Mouse (Mus musculus) embryonic facial prominence, embryonic 14.5 days (tissue): ENCODE results near the gene Tnnc2. TPM values are rescaled to one million over a fixed set of nuclear protein-coding genes. Genes with fewer than 3 reads are reported as not detected.
A peak's percentile ranks its signal among the peaks of the same experiment; 100 is the strongest.

ENCODE experiments used
- ATAC-seq: fragments of 200-750 bp; cut with Nextera tagmentation; 2 replicates; pipeline ENCODE4 v1.8.0; 2017; ENCODE audit warnings: low read depth, moderate number of reproducible peaks, moderate TSS enrichment
- DNase-seq: peaks from one replicate; pipeline ENCODE4 v3.0.0-alpha.2; 2015; ENCODE audit warnings: low spot score
- H3K27ac ChIP-seq: fragments of 300-500 bp; sonication (generic); replicated peaks from 2 replicates; pipeline ENCODE4 v1.5.1; 2014; ENCODE audit warnings: low read depth, mild to moderate bottlenecking, low read length, moderate library complexity
- H3K27me3 ChIP-seq: fragments of 300-500 bp; sonication (generic); replicated peaks from 2 replicates; pipeline ENCODE4 v1.6.1; 2014; ENCODE audit warnings: low read length; ENCODE audit not compliant: control insufficient read depth, insufficient read depth
- H3K36me3 ChIP-seq: fragments of 300-500 bp; sonication (generic); 2 replicates; pipeline ENCODE4 v1.6.1; 2014; ENCODE audit warnings: low read length, mixed read lengths; ENCODE audit not compliant: control insufficient read depth, insufficient read depth
- H3K4me1 ChIP-seq: fragments of 300-500 bp; sonication (generic); 2 replicates; pipeline ENCODE4 v1.6.1; 2014; ENCODE audit warnings: antibody characterized with exemption, low read length; ENCODE audit not compliant: control insufficient read depth, insufficient read depth
- H3K4me2 ChIP-seq: fragments of 300-500 bp; sonication (generic); 2 replicates; pipeline ENCODE4 v1.6.1; 2014; ENCODE audit warnings: low read depth, mild to moderate bottlenecking, low read length, moderate library complexity, mixed read lengths
- H3K4me3 ChIP-seq: fragments of 300-500 bp; sonication (generic); 2 replicates; pipeline ENCODE4 v1.5.1; 2014; ENCODE audit warnings: low read depth, mild to moderate bottlenecking, low read length
- H3K9ac ChIP-seq: fragments of 300-500 bp; sonication (generic); 2 replicates; pipeline ENCODE4 v1.6.1; 2014; ENCODE audit warnings: low read depth, mild to moderate bottlenecking, low read length, moderate library complexity, mixed read lengths
- H3K9me3 ChIP-seq: fragments of 300-500 bp; sonication (generic); 2 replicates; pipeline ENCODE4 v1.6.1; 2016; ENCODE audit warnings: low read length; ENCODE audit not compliant: control insufficient read depth
- WGBS: fragments of 180-500 bp; shearing (Covaris S2); extraction: QIAGEN DNeasy Blood & Tissue Kit; methylation state at CpG from one replicate; pipeline ENCODE4 v1.1.7; 2014; 5-methylcytosine and 5-hydroxymethylcytosine counted together
- polyA plus RNA-seq: library from polyadenylated mRNA; unstranded; fragments of >200 nt; fragmentation: Nextera tagmentation; extraction: Ambion mirVana; gene quantifications from 2 replicates; pipeline ENCODE4 v1.2.1, GENCODE M21; 2014

Tnnc2 gene
- polyA plus RNA-seq, 1 experiment from 2014 or later: 1,279 TPM

- no peak overlapping the region for H3K4me3 ChIP-seq
- no peak overlapping the region for H3K4me2 ChIP-seq
- ATAC-seq (no peak), DNase-seq (no peak)
- no peaks in the 10 kb centered on the region for H3K27me3 ChIP-seq
- H3K4me1 ChIP-seq: peaks cover 9% of the 10 kb centered on the region; the same call in 1 of the 2 replicates
- H3K27ac ChIP-seq: no peak overlapping the region
- H3K36me3 ChIP-seq: peaks cover 15% of the 10 kb centered on the region
- no peaks in the 10 kb centered on the region for H3K9me3 ChIP-seq
- no peak overlapping the region for H3K9ac ChIP-seq
- 85% methylated on average over 6 of the region's 6 CpGs for WGBS
Measured at GRCm38 (mm10) chr2:164776130-164776529, 3.6 kb downstream of the Tnnc2 start.

DNA sequence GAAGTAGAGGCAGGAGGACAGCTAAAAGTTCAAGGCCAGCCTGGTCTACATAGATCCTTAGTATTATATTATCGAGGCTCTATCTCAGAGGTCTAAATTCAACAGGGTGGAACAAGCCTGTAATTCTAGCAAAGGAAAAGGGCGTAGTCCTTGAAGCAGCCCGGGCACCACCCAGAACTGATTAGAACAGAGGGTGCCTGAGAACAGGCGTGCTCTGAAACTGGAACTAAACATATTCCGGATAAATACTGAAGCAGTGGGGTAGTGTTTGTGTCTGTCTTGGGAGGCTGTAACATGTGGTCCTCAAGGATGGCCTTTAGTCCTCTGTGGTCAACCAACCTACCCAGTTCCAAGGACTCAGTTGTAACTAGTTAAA, 5.8 kb downstream of the Tnnc2 start:
- Histone ChIP-seq H3K4me1 (peaks cover 18% of the 10 kb centered on the region; the same call in 1 of the 2 replicates), H3K4me3 (no peak overlapping the region), H3K36me3 (peaks cover 15% of the 10 kb centered on the region), H3K27ac (no peak overlapping the region), H3K27me3 (no peaks in the 10 kb centered on the region), H3K9ac (no peak overlapping the region), H3K4me2 (no peak overlapping the region), H3K9me3 (no peaks in the 10 kb centered on the region)
- ATAC-seq (no peak), DNase-seq (no peak)
- 83% methylated on average over 5 of the region's 5 CpGs for WGBS

GRCm38 (mm10) chr2:164773229-164773988, 6.4 kb downstream of the Tnnc2 start:
- no peak overlapping the region for H3K4me2 ChIP-seq
- WGBS: 79% methylated on average over 14 of the region's 14 CpGs
- no peak for DNase-seq
- peaks cover 15% of the 10 kb centered on the region for H3K36me3 ChIP-seq
- no peaks in the 10 kb centered on the region for H3K27me3 ChIP-seq
- H3K9me3 ChIP-seq: no peaks in the 10 kb centered on the region
- H3K9ac ChIP-seq: no peak overlapping the region
- H3K27ac ChIP-seq: no peak overlapping the region
- peaks cover 18% of the 10 kb centered on the region; the same call in 1 of the 2 replicates for H3K4me1 ChIP-seq
- H3K4me3 ChIP-seq: no peak overlapping the region
- ATAC-seq: no peak

GRCm38 (mm10) chr2:164771123-164771522, 8.6 kb downstream of the Tnnc2 start:
- peaks cover 34% of the 10 kb centered on the region for H3K36me3 ChIP-seq
- no peaks in the 10 kb centered on the region for H3K9me3 ChIP-seq
- H3K4me2 ChIP-seq: peak overlapping the region; percentile 93
- WGBS: 74% methylated on average over 8 of the region's 8 CpGs
- H3K27me3 ChIP-seq: no peaks in the 10 kb centered on the region
- H3K4me3 ChIP-seq: peak overlapping the region; percentile 93
- peaks cover 18% of the 10 kb centered on the region; the same call in 1 of the 2 replicates for H3K4me1 ChIP-seq
- no peak overlapping the region for H3K27ac ChIP-seq
- peak overlapping the region; percentile 82 for H3K9ac ChIP-seq
- DNase-seq (no peak), ATAC-seq (no peak)

DNA sequence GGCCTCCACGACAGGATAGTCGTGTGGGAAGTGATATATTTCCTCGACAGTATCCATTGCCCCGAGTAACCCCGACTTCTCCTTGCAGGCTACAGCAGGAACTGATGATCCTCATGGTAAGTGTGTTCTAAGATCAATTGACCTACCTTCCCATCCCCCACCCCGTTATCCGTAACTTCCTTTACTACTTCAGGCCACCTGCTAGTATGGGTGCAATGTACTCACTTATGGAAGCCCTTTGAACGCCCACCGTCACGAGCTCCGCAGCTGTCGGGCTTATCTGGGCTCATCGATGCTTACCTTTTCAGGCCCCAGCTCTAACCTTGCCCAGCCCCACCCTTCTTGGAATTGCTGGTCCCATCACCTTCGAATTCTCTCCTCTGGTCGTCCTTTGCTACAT, 9.5 kb downstream of the Tnnc2 start:
- ATAC-seq (no peak), DNase-seq (no peak)
- Histone ChIP-seq H3K9ac (peak overlapping the region; percentile 82), H3K9me3 (no peaks in the 10 kb centered on the region), H3K4me3 (peak overlapping the region; percentile 93), H3K27me3 (no peaks in the 10 kb centered on the region), H3K27ac (0 out of 2 replicates have a peak overlapping the region, but pooled peaks have one; percentile 48), H3K4me1 (peaks cover 18% of the 10 kb centered on the region; the same call in 1 of the 2 replicates), H3K4me2 (peak overlapping the region; percentile 93), H3K36me3 (peaks cover 42% of the 10 kb centered on the region)
- 4% methylated on average over 15 of the region's 15 CpGs for WGBS

DNA sequence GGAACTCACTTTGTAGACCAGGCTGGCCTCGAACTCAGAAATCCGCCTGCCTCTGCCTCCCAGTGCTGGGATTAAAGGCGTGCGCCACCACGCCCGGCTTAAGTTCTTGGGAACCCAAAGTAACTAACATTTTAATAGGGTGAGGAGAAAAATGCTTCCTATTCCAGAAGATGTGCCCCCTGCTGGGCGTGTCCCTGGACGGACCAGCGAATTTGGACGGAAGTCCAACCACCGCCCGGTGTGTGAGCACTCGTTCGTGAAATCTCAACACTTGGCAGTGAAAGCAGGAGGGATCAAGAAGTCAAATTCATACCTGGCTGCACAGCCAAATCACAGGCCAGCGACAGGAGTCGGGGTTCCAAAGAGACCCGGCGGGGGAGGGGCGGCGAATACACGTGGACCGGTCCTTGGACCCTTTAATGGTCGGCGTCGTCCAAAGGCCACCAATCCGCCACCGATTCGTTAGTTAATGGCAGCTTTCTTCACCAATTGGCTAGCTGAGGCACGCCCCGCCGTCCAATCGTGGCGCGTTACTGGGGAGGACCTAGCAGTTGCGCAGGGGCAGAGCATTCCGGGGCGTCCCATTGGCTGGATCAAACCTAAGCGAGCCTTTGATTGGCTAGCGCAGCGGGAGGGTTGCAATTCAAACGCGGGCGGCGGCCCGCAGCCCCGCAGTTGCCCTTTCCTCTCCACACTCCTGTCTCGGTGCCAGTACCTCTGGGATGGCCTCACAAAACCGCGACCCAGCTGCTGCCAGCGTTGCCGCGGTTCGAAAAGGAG, 10.3 kb downstream of the Tnnc2 start, which contains the start of gene Ube2c:
Gene Ube2c, plus strand, starts transcription at position 641 of the 780 bp plus-strand sequence.
- Histone ChIP-seq H3K36me3 (peaks cover 50% of the 10 kb centered on the region), H3K9ac (peak within 1 kb of the TSS; percentile 82), H3K27ac (peak within 1 kb of the TSS; percentile 48; the same call in 1 of the 2 replicates), H3K4me2 (peak within 1 kb of the TSS; percentile 93), H3K4me3 (peak within 1 kb of the TSS; percentile 93), H3K27me3 (no peaks in the 10 kb centered on the region), H3K4me1 (peaks cover 18% of the 10 kb centered on the region; the same call in 1 of the 2 replicates), H3K9me3 (no peaks in the 10 kb centered on the region)
- WGBS: 2% methylated on average over 53 of the region's 53 CpGs
- ATAC-seq (peak; percentile 99), DNase-seq (peak; percentile 100)

GRCm38 (mm10) chr2:164767812-164768540, 11.8 kb downstream of the Tnnc2 start:
- no peak overlapping the region for H3K27ac ChIP-seq
- peaks cover 53% of the 10 kb centered on the region for H3K36me3 ChIP-seq
- H3K4me2 ChIP-seq: no peak overlapping the region
- H3K4me3 ChIP-seq: no peak overlapping the region
- 97% methylated on average over 15 of the region's 15 CpGs for WGBS
- peaks cover 18% of the 10 kb centered on the region; the same call in 1 of the 2 replicates for H3K4me1 ChIP-seq
- no peak overlapping the region for H3K9ac ChIP-seq
- ATAC-seq: no peak
- no peak for DNase-seq
- H3K27me3 ChIP-seq: no peaks in the 10 kb centered on the region
- no peaks in the 10 kb centered on the region for H3K9me3 ChIP-seq

DNA sequence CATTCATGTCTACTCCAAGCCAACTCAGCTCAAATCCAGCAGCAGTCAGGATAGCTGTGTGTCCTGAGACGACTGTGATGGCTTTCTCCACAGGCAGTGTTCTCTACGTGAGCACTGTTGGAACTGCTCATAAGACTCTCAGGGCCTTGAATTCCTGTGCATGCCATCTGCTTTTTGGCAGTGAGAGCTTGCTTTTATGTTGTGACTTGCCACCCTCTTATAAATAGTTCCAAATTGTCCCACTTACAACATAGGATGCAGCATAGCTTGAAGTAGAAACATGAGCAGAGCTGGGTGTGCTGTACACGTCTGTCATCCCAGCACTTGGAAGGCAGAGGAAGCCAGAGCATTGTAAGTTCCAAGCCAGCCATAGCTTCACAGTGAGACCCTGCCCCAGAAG, 13.9 kb downstream of the Tnnc2 start:
- Histone ChIP-seq H3K4me2 (no peak overlapping the region), H3K4me1 (0 out of 2 replicates have a peak, but pooled peaks cover 8% of the 10 kb centered on the region), H3K36me3 (peaks cover 63% of the 10 kb centered on the region), H3K9me3 (no peaks in the 10 kb centered on the region), H3K27me3 (no peaks in the 10 kb centered on the region), H3K9ac (no peak overlapping the region), H3K27ac (no peak overlapping the region), H3K4me3 (no peak overlapping the region)
- ATAC-seq: no peak
- WGBS: 79% methylated on average over 3 of the region's 3 CpGs
- DNase-seq: no peak
